Mouse (Mus musculus): ENCODE measurements around the gene Rpl24. TPM values are rescaled to one million over a fixed set of nuclear protein-coding genes. Genes with fewer than 3 reads are reported as not detected.

Gene Rpl24
- polyA plus RNA-seq, 1 experiment from 2014 or later: 859 TPM

- Histone ChIP-seq H3K9me3 (no peaks in the 10 kb centered on the region), H3K27me3 (no peaks in the 10 kb centered on the region), H3K27ac (peak overlapping the region; percentile 69), H3K36me3 (peaks cover 41% of the 10 kb centered on the region), H3K9ac (peak overlapping the region; percentile 57), H3K4me3 (peak overlapping the region; percentile 99), H3K4me1 (peaks cover 39% of the 10 kb centered on the region), H3K4me2 (peak overlapping the region; percentile 82)
- ATAC-seq (ENCODE audit: insufficient number of reproducible peaks, insufficient read depth, low FRiP score, low TSS enrichment, low read depth): no peak
- WGBS: 53% methylated on average over 10 of the region's 10 CpGs
These were observed 6.6 kb downstream of the Rpl24 start for GRCm38 (mm10) chr16:55972626-55973201.

GRCm38 (mm10) chr16:55973431-55974255 lies 7.6 kb downstream of the Rpl24 start, which contains the start of gene Zbtb11:
Gene Zbtb11 (plus strand): TSS chr16:55973883.
- H3K9me3 ChIP-seq: no peaks in the 10 kb centered on the region
- peak within 1 kb of the TSS; percentile 94 for H3K9ac ChIP-seq
- peaks cover 39% of the 10 kb centered on the region for H3K4me1 ChIP-seq
- peak within 1 kb of the TSS; percentile 99 for H3K4me3 ChIP-seq
- peak within 1 kb of the TSS; percentile 94 for H3K27ac ChIP-seq
- under 1% methylated on average over 84 of the region's 86 CpGs for WGBS
- ATAC-seq (ENCODE audit: insufficient number of reproducible peaks, insufficient read depth, low FRiP score, low TSS enrichment, low read depth): peak; percentile 98
- no peaks in the 10 kb centered on the region for H3K27me3 ChIP-seq
- H3K36me3 ChIP-seq: peaks cover 45% of the 10 kb centered on the region
- H3K4me2 ChIP-seq: peak within 1 kb of the TSS; percentile 82

DNA sequence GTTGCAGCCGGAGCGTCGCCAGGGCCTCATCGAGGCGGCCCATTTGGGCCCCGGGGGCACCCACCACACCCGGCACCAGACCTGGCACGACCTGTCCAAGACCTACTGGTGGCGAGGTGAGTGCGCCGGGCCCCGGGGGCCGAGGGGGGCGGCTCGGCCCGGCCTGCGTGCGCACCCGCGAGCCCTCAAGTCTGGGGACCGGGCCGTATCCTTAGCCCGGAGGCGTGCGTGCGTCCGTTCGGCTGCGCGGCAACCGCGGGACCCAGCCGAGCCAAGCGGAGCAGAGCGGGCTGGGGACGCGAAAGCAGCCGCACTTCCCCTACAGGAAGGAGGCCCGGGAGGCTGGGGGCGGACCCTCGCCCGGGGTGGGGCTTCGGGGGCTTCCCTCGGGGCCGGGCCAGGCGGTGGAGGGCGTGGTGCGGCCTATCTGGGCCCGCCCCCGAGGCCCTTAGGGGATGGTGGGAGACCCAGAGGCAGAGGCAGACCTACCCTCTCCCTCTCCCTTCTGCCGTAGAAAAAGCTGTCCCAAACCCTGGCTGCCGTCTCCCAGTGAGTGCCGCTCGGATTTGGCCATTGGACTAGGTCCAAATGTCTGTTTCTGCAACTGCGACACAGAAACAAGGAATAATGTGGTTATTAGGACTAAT lies 8.3 kb downstream of the Rpl24 start:
- Histone ChIP-seq H3K27me3 (no peaks in the 10 kb centered on the region), H3K27ac (peak overlapping the region; percentile 94), H3K9me3 (no peaks in the 10 kb centered on the region), H3K4me3 (peak overlapping the region; percentile 99), H3K9ac (peak overlapping the region; percentile 94), H3K4me2 (peak overlapping the region; percentile 82), H3K4me1 (peaks cover 38% of the 10 kb centered on the region), H3K36me3 (peaks cover 38% of the 10 kb centered on the region)
- under 1% methylated on average over 55 of the region's 55 CpGs for WGBS
- peak; percentile 85 for ATAC-seq (ENCODE audit: insufficient number of reproducible peaks, insufficient read depth, low FRiP score, low TSS enrichment, low read depth)

DNA sequence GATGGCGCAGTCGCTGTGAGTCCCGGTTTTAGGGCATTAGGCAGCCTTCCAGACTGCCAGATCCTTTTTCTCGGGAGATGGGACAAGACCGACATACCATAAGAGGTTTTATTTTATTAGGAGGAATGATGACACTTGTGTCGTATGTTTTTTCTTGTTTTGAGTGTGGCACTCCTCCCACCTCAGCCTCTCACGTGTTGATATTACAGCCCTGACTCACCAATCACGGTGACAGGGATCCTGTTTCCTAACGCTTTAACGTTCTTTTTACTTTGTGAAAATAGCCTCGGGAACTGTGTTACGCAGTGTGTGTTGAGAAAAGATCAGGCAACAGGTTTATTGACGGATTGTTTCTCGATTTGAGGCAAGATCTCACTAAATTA lies 8.8 kb downstream of the Rpl24 start:
- H3K9me3 ChIP-seq: no peaks in the 10 kb centered on the region
- WGBS: 3% methylated on average over 14 of the region's 14 CpGs
- ATAC-seq (ENCODE audit: insufficient number of reproducible peaks, insufficient read depth, low FRiP score, low TSS enrichment, low read depth): no peak
- peak overlapping the region; percentile 99 for H3K4me3 ChIP-seq
- H3K9ac ChIP-seq: peak overlapping the region; percentile 94
- peaks cover 34% of the 10 kb centered on the region for H3K4me1 ChIP-seq
- H3K4me2 ChIP-seq: peak overlapping the region; percentile 82
- H3K27me3 ChIP-seq: no peaks in the 10 kb centered on the region
- peak overlapping the region; percentile 94 for H3K27ac ChIP-seq
- peaks cover 33% of the 10 kb centered on the region for H3K36me3 ChIP-seq

GRCm38 (mm10) chr16:55986001-55986400 lies 19.9 kb downstream of the Rpl24 start:
- no peak for ATAC-seq (ENCODE audit: insufficient number of reproducible peaks, insufficient read depth, low FRiP score, low TSS enrichment, low read depth)
- Histone ChIP-seq H3K27me3 (no peaks in the 10 kb centered on the region), H3K9me3 (no peaks in the 10 kb centered on the region), H3K4me3 (no peak overlapping the region), H3K4me1 (no peaks in the 10 kb centered on the region), H3K36me3 (peaks cover 58% of the 10 kb centered on the region), H3K27ac (no peak overlapping the region), H3K9ac (no peak overlapping the region), H3K4me2 (no peak overlapping the region)
- 87% methylated on average over 3 of the region's 3 CpGs for WGBS

DNA sequence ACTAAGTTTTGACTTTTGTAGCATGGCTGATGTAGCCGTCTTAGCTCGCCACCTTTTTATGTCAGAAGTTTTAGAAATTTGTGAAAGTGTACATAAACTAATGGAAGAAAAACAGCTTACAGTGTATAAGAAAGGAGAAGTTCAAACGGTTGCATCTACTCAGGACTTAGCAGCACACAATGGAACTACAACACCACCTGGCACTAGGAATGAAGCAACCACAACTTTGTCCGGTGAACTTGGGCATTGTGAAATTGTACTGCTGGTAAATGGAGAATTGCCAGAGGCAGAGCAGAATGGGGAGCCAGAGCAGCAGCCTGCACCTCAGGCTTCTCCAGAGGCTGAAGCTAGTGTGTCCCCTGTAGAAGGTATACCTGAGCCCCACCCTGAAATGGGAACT lies 24.2 kb downstream of the Rpl24 start:
- H3K27me3 ChIP-seq: no peaks in the 10 kb centered on the region
- no peaks in the 10 kb centered on the region for H3K4me1 ChIP-seq
- H3K4me3 ChIP-seq: no peak overlapping the region
- peaks cover 58% of the 10 kb centered on the region for H3K36me3 ChIP-seq
- H3K9me3 ChIP-seq: no peaks in the 10 kb centered on the region
- no peak for ATAC-seq (ENCODE audit: insufficient number of reproducible peaks, insufficient read depth, low FRiP score, low TSS enrichment, low read depth)
- no peak overlapping the region for H3K9ac ChIP-seq
- no peak overlapping the region for H3K4me2 ChIP-seq
- 90% methylated on average over 4 of the region's 4 CpGs for WGBS
- H3K27ac ChIP-seq: no peak overlapping the region

DNA sequence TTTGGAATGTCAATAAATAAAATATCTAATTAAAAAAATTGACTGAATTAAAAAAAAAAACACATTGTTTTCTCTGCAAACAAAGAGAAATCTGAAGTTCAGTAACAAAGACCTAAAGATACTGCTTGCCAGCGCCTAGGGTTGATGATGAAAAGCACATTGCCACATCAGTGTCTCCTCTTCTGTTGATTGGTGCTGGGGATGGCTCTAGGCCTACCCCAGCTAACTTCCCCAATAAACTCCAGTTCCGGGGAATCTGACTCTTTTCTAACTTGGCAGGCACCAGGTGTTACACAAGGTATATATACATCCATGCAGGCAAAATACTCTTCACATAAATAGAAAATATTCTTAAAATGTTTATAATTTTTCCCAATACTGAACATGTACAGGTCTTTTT lies 28.2 kb downstream of the Rpl24 start:
- ATAC-seq (ENCODE audit: insufficient number of reproducible peaks, insufficient read depth, low FRiP score, low TSS enrichment, low read depth): no peak
- Histone ChIP-seq H3K27me3 (no peaks in the 10 kb centered on the region), H3K4me2 (no peak overlapping the region), H3K9ac (no peak overlapping the region), H3K4me3 (no peak overlapping the region), H3K4me1 (no peaks in the 10 kb centered on the region), H3K36me3 (peaks cover 58% of the 10 kb centered on the region), H3K9me3 (no peaks in the 10 kb centered on the region), H3K27ac (no peak overlapping the region)
- 91% methylated on average over 2 of the region's 2 CpGs for WGBS

- H3K27ac ChIP-seq: no peak overlapping the region
- no peaks in the 10 kb centered on the region for H3K27me3 ChIP-seq
- no peak overlapping the region for H3K4me3 ChIP-seq
- no peaks in the 10 kb centered on the region for H3K4me1 ChIP-seq
- H3K9ac ChIP-seq: no peak overlapping the region
- WGBS: 97% methylated on average over 11 of the region's 11 CpGs
- no peaks in the 10 kb centered on the region for H3K9me3 ChIP-seq
- no peak for ATAC-seq (ENCODE audit: insufficient number of reproducible peaks, insufficient read depth, low FRiP score, low TSS enrichment, low read depth)
- no peak overlapping the region for H3K4me2 ChIP-seq
- H3K36me3 ChIP-seq: peaks cover 54% of the 10 kb centered on the region
These were observed 40.7 kb downstream of the Rpl24 start for GRCm38 (mm10) chr16:56006798-56007197.

DNA sequence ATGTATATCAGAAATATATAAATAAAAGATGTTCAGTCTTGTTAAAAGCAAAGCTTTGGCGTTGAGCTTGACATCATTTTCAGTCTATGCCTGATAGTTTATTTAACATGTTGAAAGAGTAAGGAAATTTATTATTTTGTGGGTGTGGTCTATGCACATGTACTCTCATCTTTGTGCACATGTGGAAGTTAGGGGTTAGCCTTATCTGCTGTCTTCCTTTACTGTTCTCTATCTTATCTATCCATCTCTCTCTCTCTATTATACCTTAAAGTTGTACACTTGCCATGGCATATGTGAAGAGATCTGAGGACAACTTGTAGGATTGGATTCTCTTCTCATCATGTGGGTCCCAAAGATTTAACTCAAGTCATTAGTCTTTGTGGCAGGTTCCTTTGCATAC lies 42.8 kb downstream of the Rpl24 start:
- Histone ChIP-seq H3K9me3 (no peaks in the 10 kb centered on the region), H3K27ac (no peak overlapping the region), H3K36me3 (peaks cover 45% of the 10 kb centered on the region), H3K9ac (no peak overlapping the region), H3K4me3 (no peak overlapping the region), H3K4me1 (no peaks in the 10 kb centered on the region), H3K4me2 (no peak overlapping the region), H3K27me3 (no peaks in the 10 kb centered on the region)
- no peak for ATAC-seq (ENCODE audit: insufficient number of reproducible peaks, insufficient read depth, low FRiP score, low TSS enrichment, low read depth)
- WGBS: 95% methylated on average over 1 of the region's 1 CpGs

DNA sequence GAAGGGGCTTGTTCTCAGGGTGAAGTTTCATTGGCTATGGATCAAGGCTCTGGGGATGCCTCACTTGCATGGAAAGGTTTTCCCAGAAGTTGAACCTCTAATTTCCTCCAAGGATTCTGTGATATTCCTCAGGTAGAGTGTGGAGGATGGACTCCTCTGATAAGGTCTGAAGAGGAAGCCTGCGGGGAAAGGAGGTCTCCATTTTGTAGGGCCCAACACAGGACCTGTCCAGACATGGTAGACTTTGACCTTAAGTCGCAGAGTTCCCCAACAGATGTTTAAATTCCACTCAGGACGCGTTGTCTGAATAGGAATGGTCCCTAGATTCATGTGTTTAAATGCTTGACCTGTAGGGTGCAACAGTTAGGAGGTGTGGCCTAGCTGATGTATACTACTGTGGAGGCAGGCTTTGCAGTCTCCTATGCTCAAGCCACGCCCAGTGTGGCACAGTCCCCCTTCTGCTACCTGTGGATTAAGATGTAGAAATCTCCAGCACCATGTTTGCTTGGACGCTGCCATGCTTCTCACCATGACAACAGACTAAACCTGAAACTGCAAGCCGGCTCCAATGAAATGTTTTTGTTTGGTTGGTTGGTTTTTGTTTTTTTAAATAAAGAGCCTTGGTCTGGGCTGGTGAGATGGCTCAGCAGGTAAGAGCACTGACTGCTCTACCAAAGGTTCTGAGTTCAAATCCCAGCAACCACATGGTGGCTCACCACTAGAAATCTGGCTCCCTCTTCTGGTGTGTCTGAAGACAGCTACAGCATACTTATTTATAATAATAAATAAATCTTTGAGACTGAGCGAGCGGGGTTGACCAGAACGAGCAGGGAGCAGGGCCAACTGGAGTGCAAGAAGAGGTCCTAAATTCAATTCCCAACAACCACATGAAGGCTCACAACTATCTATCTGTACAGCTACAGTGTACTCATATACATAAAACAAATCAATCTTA lies 47.0 kb downstream of the Rpl24 start:
- peaks cover 42% of the 10 kb centered on the region for H3K36me3 ChIP-seq
- no peak overlapping the region for H3K4me2 ChIP-seq
- no peak overlapping the region for H3K9ac ChIP-seq
- no peaks in the 10 kb centered on the region for H3K9me3 ChIP-seq
- no peak overlapping the region for H3K27ac ChIP-seq
- H3K4me1 ChIP-seq: no peaks in the 10 kb centered on the region
- 91% methylated on average over 10 of the region's 10 CpGs for WGBS
- 0 out of 2 replicates have a peak, but pooled peaks have one; percentile 56 for ATAC-seq (ENCODE audit: insufficient number of reproducible peaks, insufficient read depth, low FRiP score, low TSS enrichment, low read depth)
- H3K4me3 ChIP-seq: no peak overlapping the region
- H3K27me3 ChIP-seq: no peaks in the 10 kb centered on the region

DNA sequence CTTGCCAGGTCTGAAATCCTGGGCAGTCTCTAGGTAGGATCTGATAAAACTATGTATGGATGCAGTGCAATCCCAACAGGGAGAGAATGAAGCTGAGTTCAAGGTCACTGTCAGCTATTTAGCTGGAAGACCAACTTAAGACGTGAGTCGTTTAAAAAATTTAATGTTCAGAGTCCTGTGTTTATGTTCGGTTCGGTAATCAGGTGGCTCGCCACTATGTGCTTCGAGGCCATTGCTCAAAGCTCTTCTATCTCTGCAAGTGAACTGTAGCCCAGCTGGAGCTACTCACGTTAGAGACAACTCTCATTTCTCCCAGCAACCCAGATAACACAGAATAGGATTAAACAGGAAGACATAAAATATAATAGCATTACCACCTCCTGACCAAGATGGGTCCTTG lies 48.0 kb downstream of the Rpl24 start:
- ATAC-seq (ENCODE audit: insufficient number of reproducible peaks, insufficient read depth, low FRiP score, low TSS enrichment, low read depth): no peak
- Histone ChIP-seq H3K27ac (no peak overlapping the region), H3K4me2 (no peak overlapping the region), H3K4me1 (no peaks in the 10 kb centered on the region), H3K9ac (no peak overlapping the region), H3K9me3 (no peaks in the 10 kb centered on the region), H3K4me3 (no peak overlapping the region), H3K27me3 (no peaks in the 10 kb centered on the region), H3K36me3 (peaks cover 49% of the 10 kb centered on the region)
- WGBS: 87% methylated on average over 7 of the region's 7 CpGs

Measured in embryonic facial prominence, embryonic 13.5 days (tissue).